Mouse (Mus musculus) MEL (cell line): Measurements from ENCODE around the gene Acot7. TPM values are rescaled to one million over a fixed set of nuclear protein-coding genes. Genes with fewer than 3 reads are reported as not detected.

Experiments
- DNase-seq: peaks from one replicate; pipeline ENCODE4 v3.0.0; 2011; ENCODE audit warnings: low read depth, low spot score
- H3K27ac ChIP-seq: 2 replicates; pipeline ENCODE4 v1.5.1; 2012; ENCODE audit warnings: low read depth, mild to moderate bottlenecking, control low read depth, low read length, moderate library complexity; ENCODE audit not compliant: control insufficient read depth
- H3K27me3 ChIP-seq, 2 experiments: fragments of 150-350 bp in 1 of 2; sonication (generic) in 1 of 2; 2 replicates each; pipeline ENCODE4 v1.6.1; 2012; ENCODE audit warnings: low read length in 2 of 2, mild to moderate bottlenecking in 2 of 2, improper control_type of control experiment in 1 of 2, moderate library complexity in 1 of 2; ENCODE audit not compliant: insufficient read depth in 2 of 2, control insufficient read depth in 1 of 2
- H3K36me3 ChIP-seq, 2 experiments: 2 replicates each; pipeline ENCODE4 v1.6.1; 2012 to 2014; ENCODE audit warnings: low read length in 2 of 2, improper control_type of control experiment in 1 of 2, inconsistent platforms in 1 of 2, mild to moderate bottlenecking in 1 of 2; ENCODE audit not compliant: insufficient read depth in 2 of 2, control insufficient read depth in 1 of 2
- H3K4me1 ChIP-seq, 2 experiments: fragments of 150-350 bp in 1 of 2; sonication (generic) in 1 of 2; 2 replicates each; pipeline ENCODE4 v1.6.1; 2012; ENCODE audit warnings: low read length in 2 of 2, improper control_type of control experiment in 1 of 2, mild to moderate bottlenecking in 1 of 2; ENCODE audit not compliant: insufficient read depth in 2 of 2, control insufficient read depth in 1 of 2
- H3K4me3 ChIP-seq, 2 experiments: fragments of 150-350 bp in 1 of 2; sonication (generic) in 1 of 2; 2 replicates each; pipeline ENCODE4 v1.5.1; 2012; ENCODE audit warnings: low read depth in 2 of 2, low read length in 2 of 2, mild to moderate bottlenecking in 2 of 2, moderate library complexity in 2 of 2, control low read depth in 1 of 2, improper control_type of control experiment in 1 of 2; ENCODE audit not compliant: control insufficient read depth in 1 of 2, insufficient read depth in 1 of 2
- H3K79me2 ChIP-seq: 2 replicates; pipeline ENCODE4 v1.6.1; 2012; ENCODE audit warnings: mild to moderate bottlenecking, low read length, moderate library complexity; ENCODE audit not compliant: control insufficient read depth, poor library complexity, insufficient read depth
- H3K9ac ChIP-seq: 2 replicates; pipeline ENCODE4 v1.6.1; 2012; ENCODE audit warnings: low read depth, mild to moderate bottlenecking, control low read depth, low read length, moderate library complexity; ENCODE audit not compliant: control insufficient read depth, poor library complexity, severe bottlenecking
- H3K9me3 ChIP-seq: fragments of 150-350 bp; sonication (generic); replicated peaks from 2 replicates; pipeline ENCODE4 v1.6.1; 2012; ENCODE audit warnings: mild to moderate bottlenecking, low read length, improper control_type of control experiment, moderate library complexity; ENCODE audit not compliant: insufficient read depth
- BHLHE40 ChIP-seq: IDR thresholded peaks from 2 replicates; pipeline ENCODE4 v1.6.1; 2012; ENCODE audit warnings: low read depth, mild to moderate bottlenecking, inconsistent platforms, low read length, improper control_type of control experiment, borderline replicate concordance
- CHD2 ChIP-seq: IDR thresholded peaks from 2 replicates; pipeline ENCODE4 v1.6.1; 2011; ENCODE audit warnings: low read length, improper control_type of control experiment
- CTCF ChIP-seq, 3 experiments: IDR thresholded peaks in 2 of 3; conservative IDR thresholded peaks in 1 of 3; 2 replicates each; pipeline ENCODE4 v1.5.1; 2011 to 2012; ENCODE audit warnings: low read length in 3 of 3, low read depth in 2 of 3, mild to moderate bottlenecking in 2 of 3, improper control_type of control experiment in 1 of 3, inconsistent platforms in 1 of 3, mixed read lengths in 1 of 3, moderate library complexity in 1 of 3; ENCODE audit not compliant: control insufficient read depth in 1 of 3, insufficient read depth in 1 of 3, poor library complexity in 1 of 3, severe bottlenecking in 1 of 3
- ETS1 ChIP-seq: IDR thresholded peaks from 2 replicates; pipeline ENCODE4 v1.6.1; 2012; ENCODE audit warnings: low read depth, mild to moderate bottlenecking, inconsistent platforms, low read length, improper control_type of control experiment, moderate library complexity
- GABPA ChIP-seq: IDR thresholded peaks from 2 replicates; pipeline ENCODE4 v1.6.1; 2012; ENCODE audit warnings: low read depth, mild to moderate bottlenecking, inconsistent platforms, low read length, improper control_type of control experiment, moderate library complexity
- KAT2A ChIP-seq: conservative IDR thresholded peaks from 2 replicates; pipeline ENCODE4 v1.6.1; 2012; ENCODE audit warnings: low read depth, low read length, improper control_type of control experiment, inconsistent platforms
- MAFK ChIP-seq: IDR thresholded peaks from 2 replicates; pipeline ENCODE4 v1.6.1; 2011; ENCODE audit warnings: low read depth, mild to moderate bottlenecking, low read length, improper control_type of control experiment, borderline replicate concordance
- MAZ ChIP-seq: IDR thresholded peaks from 2 replicates; pipeline ENCODE4 v1.6.1; 2012; ENCODE audit warnings: low read depth, mild to moderate bottlenecking, inconsistent platforms, low read length, improper control_type of control experiment
- MEF2A ChIP-seq: IDR thresholded peaks from 2 replicates; pipeline ENCODE4 v1.6.1; 2014; ENCODE audit warnings: low read depth, mild to moderate bottlenecking, inconsistent platforms, low read length, improper control_type of control experiment; ENCODE audit not compliant: poor library complexity, insufficient replicate concordance, severe bottlenecking; ENCODE audit errors: extremely low read depth
- MXI1 ChIP-seq: IDR thresholded peaks from 2 replicates; pipeline ENCODE4 v1.6.1; 2011; ENCODE audit warnings: mild to moderate bottlenecking, low read depth, low read length, improper control_type of control experiment
- MYB ChIP-seq: IDR thresholded peaks from 2 replicates; pipeline ENCODE4 v1.6.1; 2011; ENCODE audit warnings: mild to moderate bottlenecking, low read depth, low read length, improper control_type of control experiment
- MYC ChIP-seq: IDR thresholded peaks from 2 replicates; pipeline ENCODE4 v1.6.1; 2011; ENCODE audit warnings: low read depth, mild to moderate bottlenecking, low read length, improper control_type of control experiment, moderate library complexity
- RAD21 ChIP-seq: IDR thresholded peaks from 2 replicates; pipeline ENCODE4 v1.6.1; 2011; ENCODE audit warnings: mild to moderate bottlenecking, low read depth, low read length, improper control_type of control experiment
- RCOR1 ChIP-seq: IDR thresholded peaks from 2 replicates; pipeline ENCODE4 v1.6.1; 2012; ENCODE audit warnings: low read depth, mild to moderate bottlenecking, inconsistent platforms, low read length, improper control_type of control experiment
- SMC3 ChIP-seq: IDR thresholded peaks from 2 replicates; pipeline ENCODE4 v1.6.1; 2011; ENCODE audit warnings: low read depth, low read length, improper control_type of control experiment
- TCF12 ChIP-seq: IDR thresholded peaks from 2 replicates; pipeline ENCODE4 v1.6.1; 2014; ENCODE audit warnings: low read depth, mild to moderate bottlenecking, inconsistent platforms, low read length, improper control_type of control experiment, moderate library complexity
- UBTF ChIP-seq: IDR thresholded peaks from 2 replicates; pipeline ENCODE4 v1.6.1; 2012; ENCODE audit warnings: low read depth, mild to moderate bottlenecking, inconsistent platforms, low read length, improper control_type of control experiment, moderate library complexity, borderline replicate concordance; ENCODE audit not compliant: insufficient read depth
- USF1 ChIP-seq: IDR thresholded peaks from 2 replicates; pipeline ENCODE4 v1.6.1; 2014; ENCODE audit warnings: low read depth, mild to moderate bottlenecking, inconsistent platforms, low read length, improper control_type of control experiment, moderate library complexity
- ZC3H11A ChIP-seq: IDR thresholded peaks from 2 replicates; pipeline ENCODE4 v1.6.1; 2012; ENCODE audit warnings: low read depth, mild to moderate bottlenecking, inconsistent platforms, low read length, improper control_type of control experiment
- ZNF384 ChIP-seq: IDR thresholded peaks from 2 replicates; pipeline ENCODE4 v1.6.1; 2012; ENCODE audit warnings: low read depth, mild to moderate bottlenecking, inconsistent platforms, low read length, improper control_type of control experiment
- polyA plus RNA-seq, 2 experiments: library from polyadenylated mRNA; stranded (reverse) in 1 of 2; unstranded in 1 of 2; fragments of >175 nt in 1 of 2; fragments of >200 nt in 1 of 2; gene quantifications; 2 replicates each; pipeline versions ENCODE4 v1.2.1 to v1.2.4; 2012; ENCODE audit warnings: low replicate concordance in 2 of 2, low read depth in 1 of 2; ENCODE audit not compliant: insufficient read length in 2 of 2, insufficient read depth in 1 of 2, missing spikeins in 1 of 2
- total RNA-seq: library from RNA; depleted of rRNA; stranded (reverse); fragments of 300-350 nt; gene quantifications from 2 replicates; pipeline ENCODE4 v1.2.3, GENCODE M21; 2012

The Acot7 gene
- total and polyA plus RNA-seq, 3 experiments = 92.7 to 127 TPM; not detected in 1

- TF ChIP-seq ZC3H11A (no peak), CTCF (IDR thresholded peaks at IDR 0.05 in 2 of 3, conservative IDR thresholded peaks at IDR 0.05 in 1 of 3; ENCODE audit: control insufficient read depth in 1 of 3, insufficient read depth in 1 of 3, low read depth in 2 of 3, low read length in 3 of 3, poor library complexity in 1 of 3, severe bottlenecking in 1 of 3) (no peak), KAT2A (no peak), GABPA (no peak), MEF2A (no peak), CHD2 (no peak), RCOR1 (no peak), UBTF (no peak), MAFK (no peak), BHLHE40 (no peak), MYC (no peak), ZNF384 (no peak), SMC3 (no peak), ETS1 (no peak)
Observed at GRCm38 (mm10) chr4:152169103-152169502, 8.8 kb upstream of the Acot7 start (continued).

DNA sequence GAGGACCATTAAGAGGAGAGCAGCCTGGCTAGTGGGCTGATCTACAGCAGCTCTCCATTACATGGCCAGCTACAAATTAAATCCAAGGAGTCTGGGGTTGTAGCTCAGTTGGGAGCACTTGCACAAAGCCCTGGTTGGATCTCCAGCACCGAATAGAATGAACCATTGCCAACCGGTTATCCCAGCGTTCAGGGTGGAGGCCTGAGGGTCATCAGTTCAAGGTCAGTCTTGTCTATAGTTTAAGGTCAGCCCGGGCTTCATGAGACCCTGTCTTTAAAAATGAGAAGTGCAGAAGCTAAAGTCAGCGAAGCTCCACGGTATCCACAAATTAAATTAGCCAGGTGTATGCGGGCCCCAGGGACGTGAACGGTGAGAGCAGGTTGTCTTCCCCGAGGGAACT, 7.6 kb upstream of the Acot7 start:
- Histone ChIP-seq H3K27ac (no peak overlapping the region), H3K79me2 (no peaks in the 10 kb centered on the region), H3K27me3 (no peaks in the 10 kb centered on the region), H3K9me3 (no peaks in the 10 kb centered on the region), H3K36me3 (no peaks in the 10 kb centered on the region), H3K4me3 (no peak overlapping the region), H3K9ac (no peak overlapping the region), H3K4me1 (peaks cover 0 to 4% of the 10 kb centered on the region in 2 experiments; a peak in 1 of 4 replicates)
- TF ChIP-seq USF1 = no peak
- DNase-seq = no peak

- Histone ChIP-seq H3K27ac (no peak overlapping the region), H3K9ac (no peak overlapping the region), H3K36me3 (peaks cover 0 to 3% of the 10 kb centered on the region in 2 experiments; a peak in 1 of 4 replicates), H3K27me3 (no peaks in the 10 kb centered on the region), H3K4me3 (no peak overlapping the region), H3K79me2 (no peaks in the 10 kb centered on the region), H3K9me3 (no peaks in the 10 kb centered on the region), H3K4me1 (peaks cover 3 to 6% of the 10 kb centered on the region in 2 experiments; a peak in 3 of 4 replicates)
- TF ChIP-seq MYB = no peak
- no peak for TF ChIP-seq MAZ
- no peak for TF ChIP-seq MXI1
- peak; percentile 32 for TF ChIP-seq RAD21
- TF ChIP-seq SMC3 = peak; percentile 42
- peak; percentile 61 to 71 (median 64) for TF ChIP-seq CTCF (IDR thresholded peaks at IDR 0.05 in 2 of 3, conservative IDR thresholded peaks at IDR 0.05 in 1 of 3; ENCODE audit: control insufficient read depth in 1 of 3, insufficient read depth in 1 of 3, low read depth in 2 of 3, low read length in 3 of 3, poor library complexity in 1 of 3, severe bottlenecking in 1 of 3)
- no peak for TF ChIP-seq TCF12
- peak; percentile 67 for DNase-seq
Observed at GRCm38 (mm10) chr4:152171543-152171942, 6.4 kb upstream of the Acot7 start.
